Comparison of ENCODE assay signal across 27 mouse cellular contexts in genomic region chr7:91382281-91382680, GRCm38 (mm10).
"Had no signal": no experiment of that assay in that cellular context is flagged by ENCODE, and none has a peak within 500 bp of the region (broad histone marks: within the 10 kb centered on the region; RNA-seq: fewer than 3 reads in every experiment).

No protein-coding gene starts in this region.

- H3K4me1 ChIP-seq: heart, embryonic 13.5 days; heart, embryonic 15.5 days; hindbrain, embryonic 13.5 days; hindbrain, embryonic 15.5 days; kidney, embryonic 15.5 days; limb, embryonic 10.5 days; limb, embryonic 12.5 days; liver, embryonic 13.5 days had no signal

- H3K27ac ChIP-seq: heart, adult 2 months; heart, embryonic 13.5 days; heart, embryonic 15.5 days; hindbrain, embryonic 13.5 days; hindbrain, embryonic 15.5 days; hindbrain, postnatal 0 days; kidney, embryonic 15.5 days; kidney, postnatal 0 days; limb, embryonic 10.5 days; limb, embryonic 12.5 days; liver, embryonic 13.5 days had no signal

- H3K4me2 ChIP-seq: heart, embryonic 11.5 days; heart, embryonic 13.5 days; heart, embryonic 15.5 days; hindbrain, embryonic 13.5 days; hindbrain, embryonic 15.5 days; kidney, embryonic 15.5 days; limb, embryonic 12.5 days; liver, embryonic 11.5 days; liver, embryonic 13.5 days had no signal

- H3K9me3 ChIP-seq: heart, embryonic 13.5 days; heart, embryonic 15.5 days; hindbrain, embryonic 13.5 days; hindbrain, embryonic 15.5 days; kidney, embryonic 15.5 days; limb, embryonic 10.5 days; limb, embryonic 12.5 days; liver, embryonic 13.5 days had no signal

- ATAC-seq: hindbrain, postnatal 0 days; intestine, embryonic 16.5 days had no signal

- H3K36me3 ChIP-seq: heart, embryonic 13.5 days; heart, embryonic 15.5 days; hindbrain, embryonic 13.5 days; hindbrain, embryonic 15.5 days; kidney, embryonic 15.5 days; limb, embryonic 10.5 days; limb, embryonic 12.5 days; liver, embryonic 13.5 days had no signal

- DNase-seq: gastrocnemius, postnatal 14 days; gastrocnemius, postnatal 36 days; heart, adult 11 months; heart, adult 2 months; heart, postnatal 14 days; heart, postnatal 36 days; kidney, adult 11 months; kidney, adult 2 months; kidney, adult 9 months; kidney, postnatal 14 days; kidney, postnatal 36 days; layer of hippocampus, adult 9-11 months; layer of hippocampus, postnatal 36 days; liver; liver, embryonic 13.5 days had no signal

- H3K27me3 ChIP-seq: heart, embryonic 15.5 days; hindbrain, embryonic 13.5 days; hindbrain, embryonic 15.5 days; kidney, embryonic 15.5 days; limb, embryonic 12.5 days; liver, embryonic 13.5 days had no signal

- H3K4me3 ChIP-seq: heart, adult 2 months; heart, embryonic 13.5 days; heart, embryonic 15.5 days; hindbrain, embryonic 13.5 days; hindbrain, embryonic 15.5 days; kidney, embryonic 15.5 days; limb, embryonic 10.5 days; limb, embryonic 12.5 days; liver, embryonic 13.5 days had no signal

- H3K9ac ChIP-seq: heart, embryonic 13.5 days; heart, embryonic 15.5 days; hindbrain, embryonic 13.5 days; hindbrain, embryonic 15.5 days; kidney, embryonic 15.5 days; limb, embryonic 12.5 days; liver, embryonic 13.5 days had no signal
